Mouse (Mus musculus): ENCODE data around the gene Tcf7l1.

Gene Tcf7l1

GRCm38 (mm10) chr6:72744144-72744800 is 44.8 kb downstream of the Tcf7l1 start:
- no peak for DNase-seq

DNA sequence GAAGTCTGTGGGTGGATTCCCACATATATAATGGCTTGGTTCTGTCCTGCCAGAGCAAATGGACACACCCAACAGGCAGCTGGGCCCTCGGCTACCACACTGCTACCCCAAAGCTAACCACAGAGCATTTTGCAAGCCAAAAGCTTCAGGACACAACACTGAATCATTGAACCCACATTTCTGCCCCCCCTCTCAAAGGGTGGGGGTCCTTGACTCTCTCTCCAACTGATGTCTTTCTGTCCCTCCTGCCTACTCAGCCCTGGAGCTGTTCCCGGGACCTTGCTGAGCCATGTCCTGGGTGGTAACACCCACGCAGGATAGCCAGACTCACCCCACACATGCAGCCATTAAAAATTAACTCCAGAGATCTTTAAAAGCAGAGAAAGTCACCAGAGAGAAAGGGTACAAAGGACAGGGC is 45.4 kb downstream of the Tcf7l1 start:
- no peak for DNase-seq

DNA sequence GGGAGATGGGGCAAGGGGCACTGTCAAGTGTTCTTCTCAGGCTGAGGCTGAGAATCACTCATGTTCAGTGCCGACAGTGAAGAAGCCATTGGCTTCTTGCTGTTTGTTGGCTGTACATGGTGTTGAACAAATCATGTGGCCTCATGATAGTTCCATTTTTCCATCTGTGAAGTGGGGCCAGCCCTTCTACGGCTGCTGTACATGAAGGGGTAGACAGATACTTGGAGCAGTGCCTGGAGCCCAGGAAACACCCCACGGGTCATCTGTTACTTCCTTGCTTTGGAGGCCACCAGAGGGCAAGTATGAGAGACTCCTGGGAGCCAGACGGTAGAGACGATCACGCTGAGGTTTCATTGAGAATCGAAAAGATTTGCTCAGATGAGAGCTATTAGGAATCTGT is 46.7 kb downstream of the Tcf7l1 start:
- no peak for DNase-seq

DNA sequence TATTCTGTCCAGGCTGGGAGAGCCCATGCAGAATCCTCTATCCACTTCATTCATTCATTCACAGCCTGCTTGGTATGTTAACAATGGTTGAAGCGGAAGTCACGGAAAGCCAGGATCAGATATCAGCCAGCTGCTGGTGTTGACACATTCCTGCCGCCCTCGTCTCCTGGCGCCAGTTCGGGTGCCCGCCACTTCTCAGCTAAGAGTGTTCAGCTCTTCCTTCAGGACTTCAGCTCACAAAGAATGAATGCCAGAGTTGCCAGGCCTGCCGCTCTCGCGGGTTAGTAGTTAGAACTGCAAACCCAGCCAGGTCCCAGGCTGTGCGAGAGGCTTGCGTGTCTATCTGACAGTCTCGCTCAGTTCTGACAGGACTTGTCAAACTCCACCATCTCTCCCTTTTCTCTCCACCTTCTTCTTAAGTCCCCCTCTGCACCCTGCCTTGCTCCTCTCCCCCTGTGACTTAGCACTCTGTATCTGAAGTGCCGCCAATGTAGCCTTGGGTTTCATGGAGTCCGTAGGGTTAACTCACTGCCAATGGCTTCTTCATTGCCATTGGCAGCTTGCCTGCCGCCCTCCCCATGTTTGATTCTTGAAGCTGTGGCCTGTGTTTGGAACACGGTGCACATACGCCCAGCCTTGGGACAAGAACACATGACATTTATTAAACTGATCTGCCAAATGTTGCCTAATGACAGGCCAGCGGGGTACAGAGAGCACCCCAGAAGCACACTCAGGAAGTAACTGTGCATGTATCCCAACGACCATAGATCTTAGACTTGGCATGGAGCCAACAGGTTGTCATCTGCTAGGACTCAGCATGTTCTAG is 48.2 kb downstream of the Tcf7l1 start:
- DNase-seq = no peak

DNA sequence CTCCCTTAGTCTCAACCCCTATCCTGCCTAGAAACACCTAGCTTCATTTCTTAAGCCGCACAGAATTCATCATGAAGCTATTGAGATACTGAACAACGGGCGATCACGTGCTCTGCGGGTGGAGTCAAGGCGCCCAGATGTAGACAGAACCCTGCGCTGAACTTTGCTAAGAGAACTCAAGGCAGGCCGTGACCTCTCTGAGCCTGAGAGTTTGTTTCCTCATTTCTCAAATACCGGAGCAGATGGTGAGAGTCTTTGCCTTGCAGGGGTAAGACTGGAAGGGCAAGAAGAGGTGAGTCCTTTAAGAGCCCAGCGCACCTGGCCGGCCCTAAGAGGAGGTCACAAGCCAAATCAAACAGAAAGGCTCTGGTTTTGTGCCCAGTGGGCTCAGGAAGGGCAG is 52.2 kb downstream of the Tcf7l1 start:
- DNase-seq = no peak

DNA sequence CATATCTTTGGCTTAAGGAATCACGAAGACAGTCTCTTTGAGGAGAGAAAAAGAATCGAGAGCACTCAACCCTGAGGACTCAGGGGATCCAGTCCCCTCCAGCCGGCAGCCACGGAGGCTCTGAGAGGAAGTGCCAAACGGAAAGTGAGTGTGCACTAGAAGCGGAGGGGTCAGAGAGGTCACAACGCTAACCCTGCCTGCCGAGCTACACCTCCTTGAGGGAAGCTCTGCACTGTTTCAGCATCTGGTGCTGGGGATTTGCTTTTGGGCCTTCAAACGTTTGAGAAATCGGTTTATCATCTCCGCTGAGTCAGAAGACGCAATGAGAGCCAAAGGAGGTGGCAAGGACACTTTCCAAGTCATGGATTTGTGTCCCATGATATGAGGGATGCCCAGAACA is 53.8 kb downstream of the Tcf7l1 start:
- DNase-seq = no peak

DNA sequence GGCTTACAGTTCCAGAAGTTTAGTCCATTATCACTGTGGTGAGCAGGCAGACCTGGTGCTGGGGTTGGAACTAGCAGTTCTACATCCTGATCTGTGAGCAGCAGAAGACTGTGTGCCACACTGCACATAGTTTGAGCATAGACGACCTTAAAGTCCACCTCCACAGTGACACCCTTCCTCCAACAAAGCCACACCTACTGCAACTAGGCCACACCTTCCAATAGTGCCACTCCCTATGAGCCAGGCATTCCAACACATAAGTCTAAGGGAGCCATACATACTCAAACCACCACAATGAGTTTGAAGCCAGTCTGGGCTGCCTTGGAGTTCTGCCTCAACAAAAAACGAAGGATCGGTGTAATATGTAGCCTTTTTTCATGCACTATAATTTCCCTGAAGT is 55.7 kb downstream of the Tcf7l1 start:
- no peak for DNase-seq

DNA sequence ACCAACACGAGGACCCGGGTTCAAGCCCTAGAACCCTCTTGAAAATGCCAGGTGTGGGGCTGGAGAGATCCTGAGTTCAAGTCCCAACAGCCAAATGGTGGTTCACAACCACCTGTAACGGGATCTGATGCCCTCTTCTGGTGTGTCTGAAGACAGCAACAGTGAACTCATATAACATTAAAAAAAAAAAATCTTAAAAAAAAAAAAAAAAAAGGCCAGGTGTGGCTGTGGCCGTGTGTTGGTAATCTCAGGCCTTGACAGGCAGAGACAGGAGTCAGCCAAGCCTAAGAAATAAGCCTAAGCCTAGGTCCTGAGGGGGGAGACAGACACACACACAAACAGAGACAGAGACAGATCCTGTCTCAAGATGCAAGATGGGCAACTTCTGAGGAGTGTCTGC is 56.9 kb downstream of the Tcf7l1 start:
- no peak for DNase-seq

- DNase-seq = peak; percentile 43
Measured at GRCm38 (mm10) chr6:72730560-72730849, 58.5 kb downstream of the Tcf7l1 start.

- DNase-seq = no peak
Measured at GRCm38 (mm10) chr6:72729831-72730559, 59.1 kb downstream of the Tcf7l1 start.

DNA sequence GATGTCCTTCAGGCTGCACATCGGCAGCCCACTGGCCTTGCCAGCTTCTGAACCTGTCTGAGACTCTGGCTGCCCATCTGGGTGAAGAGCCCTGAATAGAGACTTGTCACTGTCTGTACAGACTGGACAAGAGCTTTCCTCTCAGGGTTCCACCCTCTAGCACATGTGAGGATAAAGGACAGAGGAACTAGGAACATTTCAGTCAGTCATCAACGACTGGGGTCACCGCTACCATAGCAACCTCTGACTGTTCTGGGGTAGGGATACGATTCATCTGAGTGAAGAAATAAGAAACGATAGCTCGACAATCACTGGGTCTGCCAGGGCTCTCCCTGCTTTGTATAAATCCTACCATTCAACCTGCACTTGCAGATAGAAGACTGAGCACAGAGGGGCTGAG is 61.2 kb downstream of the Tcf7l1 start:
- DNase-seq = no peak

DNA sequence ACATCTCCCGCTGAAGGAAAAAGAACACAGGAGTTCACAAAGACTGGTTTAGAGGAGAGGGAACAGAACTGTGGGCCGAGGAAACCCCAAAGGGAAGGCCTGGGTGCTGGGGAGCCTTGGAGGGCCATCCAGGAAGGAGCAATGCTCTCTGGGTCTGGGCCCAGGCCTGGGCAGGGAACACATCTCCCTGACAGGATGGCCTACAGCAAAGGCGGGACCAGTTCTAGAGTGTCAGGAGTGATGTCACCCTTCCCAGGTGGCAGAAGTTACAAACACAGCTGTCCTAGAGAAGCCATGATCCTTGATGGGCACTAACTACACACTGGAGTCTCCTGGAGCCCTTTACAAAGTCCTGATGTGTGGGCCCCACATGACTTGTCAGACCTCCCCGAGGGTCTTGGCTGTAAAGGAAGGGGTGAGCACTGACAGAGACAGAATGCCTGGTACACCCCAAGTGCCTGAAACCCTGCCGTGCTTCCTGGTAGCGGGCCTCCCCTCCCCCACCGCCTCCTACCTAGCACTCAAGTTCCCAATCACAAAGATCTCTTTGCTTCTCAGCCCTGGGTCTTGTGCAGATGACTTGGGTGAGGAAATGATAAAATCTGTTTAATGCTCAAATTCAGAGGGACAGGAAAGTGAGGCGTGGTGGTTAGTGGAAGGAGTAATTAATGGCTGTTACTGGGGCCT is 64.4 kb downstream of the Tcf7l1 start:
- no peak for DNase-seq

GRCm38 (mm10) chr6:72723731-72724385 is 65.2 kb downstream of the Tcf7l1 start:
- no peak for DNase-seq

GRCm38 (mm10) chr6:72723143-72723542 is 65.9 kb downstream of the Tcf7l1 start:
- DNase-seq = no peak

- no peak for DNase-seq
Measured at GRCm38 (mm10) chr6:72720852-72721251, 68.2 kb downstream of the Tcf7l1 start.

- DNase-seq = no peak
Measured at GRCm38 (mm10) chr6:72714726-72715125, 74.3 kb downstream of the Tcf7l1 start.

- DNase-seq = no peak
Measured at GRCm38 (mm10) chr6:72714250-72714649, 74.8 kb downstream of the Tcf7l1 start.

GRCm38 (mm10) chr6:72711508-72712081 is 77.5 kb downstream of the Tcf7l1 start:
- DNase-seq = no peak

GRCm38 (mm10) chr6:72710897-72711507 is 78.1 kb downstream of the Tcf7l1 start:
- no peak for DNase-seq

DNA sequence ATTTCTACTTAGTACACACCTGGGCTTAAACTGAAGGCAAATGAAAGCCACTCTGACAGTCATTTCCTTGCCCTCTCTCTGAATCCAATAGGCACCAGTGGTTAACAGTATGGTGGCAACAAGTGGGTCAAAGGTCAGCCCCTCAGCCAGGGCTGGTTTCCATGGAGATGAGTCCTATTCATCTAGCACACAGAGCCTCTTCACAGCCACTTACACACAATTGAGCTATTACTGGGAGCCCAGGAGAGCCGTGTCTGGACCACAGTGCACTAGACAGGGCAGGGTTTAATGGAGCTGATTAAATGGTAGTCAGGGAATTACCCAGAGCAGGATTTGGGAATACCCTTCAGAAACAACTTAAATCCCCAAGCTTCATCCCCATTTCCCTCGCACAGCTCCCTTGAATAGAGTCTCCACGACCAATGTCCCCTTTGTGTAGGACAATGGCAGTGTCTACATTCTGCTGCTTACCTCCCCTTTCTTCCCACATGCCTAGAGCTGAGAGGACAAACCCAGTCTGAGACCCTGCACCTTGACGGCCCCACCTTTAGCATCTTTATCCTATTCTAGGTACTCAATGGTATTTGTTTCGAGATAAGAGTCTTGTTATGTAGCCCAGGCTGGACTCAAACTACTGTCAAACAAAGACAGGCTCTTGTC is 89.5 kb downstream of the Tcf7l1 start:
- DNase-seq = no peak

DNA sequence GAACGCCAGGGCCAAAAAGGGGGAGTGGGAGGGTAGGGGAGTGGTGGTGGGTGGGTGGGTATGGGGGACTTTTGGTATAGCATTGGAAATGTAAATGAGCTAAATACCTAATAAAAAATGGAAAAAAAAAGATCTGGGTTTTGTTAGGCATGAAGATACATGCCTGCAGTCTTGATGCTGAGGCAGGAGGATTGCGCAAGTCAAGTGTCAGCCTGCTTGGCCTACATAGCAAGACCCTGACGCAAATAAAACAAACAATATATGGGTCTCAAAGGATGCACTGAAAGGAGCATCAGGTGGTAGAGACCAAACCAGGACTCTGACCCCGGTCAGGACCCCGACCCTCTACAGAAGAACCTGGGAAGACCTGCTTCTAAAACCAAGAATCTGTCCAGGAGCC is 90.5 kb downstream of the Tcf7l1 start:
- DNase-seq = no peak

Measured in cerebellum, adult 9-11 months (tissue).